Mouse (Mus musculus): ENCODE measurements at regions not wholly inside any gene's neighbourhood (a gene's known extent, or its start where the extent isn't known, plus 50 kb on each side); places are given as distances from the start of the nearest gene placed in this dataset.

- DNase-seq = no peak
- intact Hi-C loops (cut with DNase I; ENCODE audit: low total_unique reads) = no loop called here
Observed at GRCm38 (mm10) chr8:6813816-6814215, 1708.7 kb upstream of the Slc10a2 start.

GRCm38 (mm10) chr8:6807116-6807515 lies 1702.0 kb upstream of the Slc10a2 start:
- no peak for DNase-seq
- intact Hi-C loops (cut with DNase I; ENCODE audit: low total_unique reads) = no loop called here

GRCm38 (mm10) chr8:6803199-6803598 lies 1698.0 kb upstream of the Slc10a2 start:
- intact Hi-C loops (cut with DNase I; ENCODE audit: low total_unique reads) = no loop called here

GRCm38 (mm10) chr8:6801076-6801475 lies 1695.9 kb upstream of the Slc10a2 start:
- no peak for DNase-seq
- intact Hi-C loops (cut with DNase I; ENCODE audit: low total_unique reads) = no loop called here

More at GRCm38 (mm10) chr8:6803199-6803598, 1698.0 kb upstream of the Slc10a2 start:
- no peak for DNase-seq

GRCm38 (mm10) chr8:6789096-6789495 lies 1683.9 kb upstream of the Slc10a2 start:
- intact Hi-C loops (cut with DNase I; ENCODE audit: low total_unique reads) = no loop called here
- DNase-seq = no peak

- intact Hi-C loops (cut with DNase I; ENCODE audit: low total_unique reads) = no loop called here
- no peak for DNase-seq
Observed at GRCm38 (mm10) chr8:6780983-6781382, 1675.8 kb upstream of the Slc10a2 start.

- intact Hi-C loops (cut with DNase I; ENCODE audit: low total_unique reads) = no loop called here
- no peak for DNase-seq
Observed at GRCm38 (mm10) chr8:6775103-6775502, 1670.0 kb upstream of the Slc10a2 start.

- no peak for DNase-seq
- intact Hi-C loops (cut with DNase I; ENCODE audit: low total_unique reads) = no loop called here
Observed at GRCm38 (mm10) chr8:6729571-6729970, 1624.4 kb upstream of the Slc10a2 start.

- DNase-seq = no peak
Observed at GRCm38 (mm10) chr8:6708886-6709449, 1603.8 kb upstream of the Slc10a2 start.

GRCm38 (mm10) chr8:6688595-6688994 lies 1583.4 kb upstream of the Slc10a2 start:
- intact Hi-C loops (cut with DNase I; ENCODE audit: low total_unique reads) = no loop called here
- DNase-seq = no peak

More at GRCm38 (mm10) chr8:6708886-6709449, 1603.8 kb upstream of the Slc10a2 start:
- intact Hi-C loops (cut with DNase I; ENCODE audit: low total_unique reads) = no loop called here

GRCm38 (mm10) chr8:6658860-6659259 lies 1553.7 kb upstream of the Slc10a2 start:
- intact Hi-C loops (cut with DNase I; ENCODE audit: low total_unique reads) = no loop called here
- DNase-seq = no peak

GRCm38 (mm10) chr8:6657451-6657990 lies 1552.4 kb upstream of the Slc10a2 start:
- intact Hi-C loops (cut with DNase I; ENCODE audit: low total_unique reads) = no loop called here
- no peak for DNase-seq

GRCm38 (mm10) chr8:6652180-6652579 lies 1547.0 kb upstream of the Slc10a2 start:
- intact Hi-C loops (cut with DNase I; ENCODE audit: low total_unique reads) = no loop called here
- DNase-seq = no peak

GRCm38 (mm10) chr8:6648083-6648482 lies 1542.9 kb upstream of the Slc10a2 start:
- DNase-seq = no peak
- intact Hi-C loops (cut with DNase I; ENCODE audit: low total_unique reads) = no loop called here

GRCm38 (mm10) chr8:6645287-6645957 lies 1540.3 kb upstream of the Slc10a2 start:
- intact Hi-C loops (cut with DNase I; ENCODE audit: low total_unique reads) = no loop called here
- no peak for DNase-seq

GRCm38 (mm10) chr8:6644396-6644795 lies 1539.2 kb upstream of the Slc10a2 start:
- intact Hi-C loops (cut with DNase I; ENCODE audit: low total_unique reads) = no loop called here
- no peak for DNase-seq

- intact Hi-C loops (cut with DNase I; ENCODE audit: low total_unique reads) = no loop called here
- DNase-seq = no peak
Observed at GRCm38 (mm10) chr8:6627009-6627557, 1521.9 kb upstream of the Slc10a2 start.

GRCm38 (mm10) chr8:6608891-6609290 lies 1503.7 kb upstream of the Slc10a2 start:
- DNase-seq = no peak
- intact Hi-C loops (cut with DNase I; ENCODE audit: low total_unique reads) = no loop called here

- intact Hi-C loops (cut with DNase I; ENCODE audit: low total_unique reads) = no loop called here
- DNase-seq = no peak
Observed at GRCm38 (mm10) chr8:6606854-6607535, 1501.8 kb upstream of the Slc10a2 start.

- intact Hi-C loops (cut with DNase I; ENCODE audit: low total_unique reads) = no loop called here
- no peak for DNase-seq
Observed at GRCm38 (mm10) chr8:6604232-6604804, 1499.2 kb upstream of the Slc10a2 start.
